Mouse (Mus musculus) kidney, adult 2 months (tissue): ENCODE measurements at regions not wholly inside any gene's neighbourhood (a gene's known extent, or its start where the extent isn't known, plus 50 kb on each side); places are given as distances from the start of the nearest gene placed in this dataset.
A peak's percentile ranks its signal among the peaks of the same experiment; 100 is the strongest.

Source experiments
- DNase-seq: peaks from one replicate; pipeline ENCODE4 v3.0.0; 2021
- H3K27ac ChIP-seq: fragments of 200-500 bp; 2 replicates; pipeline ENCODE4 v1.5.1; 2012; ENCODE audit warnings: low read depth, low read length, control low read depth, inconsistent platforms; ENCODE audit not compliant: insufficient read depth
- H3K27me3 ChIP-seq: fragments of 200-500 bp; replicated peaks from 2 replicates; pipeline ENCODE4 v1.6.1; 2012; ENCODE audit warnings: mild to moderate bottlenecking, moderate library complexity, low read length, inconsistent platforms; ENCODE audit not compliant: control insufficient read depth, insufficient read depth
- H3K36me3 ChIP-seq: fragments of 200-500 bp; 2 replicates; pipeline ENCODE4 v1.6.1; 2012; ENCODE audit warnings: mild to moderate bottlenecking, moderate library complexity, low read length, inconsistent platforms; ENCODE audit not compliant: control insufficient read depth, insufficient read depth
- H3K4me1 ChIP-seq: fragments of 200-500 bp; 2 replicates; pipeline ENCODE4 v1.6.1; 2011; ENCODE audit warnings: low read length; ENCODE audit not compliant: control insufficient read depth, insufficient read depth
- H3K4me3 ChIP-seq: fragments of 200-500 bp; 2 replicates; pipeline ENCODE4 v1.5.1; 2011; ENCODE audit warnings: mild to moderate bottlenecking, low read depth, low read length, control low read depth; ENCODE audit not compliant: insufficient read depth
- CTCF ChIP-seq: fragments of 200-500 bp; conservative IDR thresholded peaks from 2 replicates; pipeline ENCODE4 v1.5.1; 2011; ENCODE audit warnings: low read depth, mild to moderate bottlenecking, control low read depth, low read length, moderate library complexity, mixed read lengths; ENCODE audit not compliant: insufficient read depth, insufficient read length
- POLR2A ChIP-seq: fragments of 200-500 bp; IDR thresholded peaks from one replicate; pipeline ENCODE4 v1.6.1; 2011; ENCODE audit warnings: low read depth, low read length, control low read depth
- WGBS: fragments of 180-500 bp; shearing (Covaris S2); methylation state at CpG from one replicate; pipeline ENCODE4 v1.1.7; 2018; 5-methylcytosine and 5-hydroxymethylcytosine counted together

DNA sequence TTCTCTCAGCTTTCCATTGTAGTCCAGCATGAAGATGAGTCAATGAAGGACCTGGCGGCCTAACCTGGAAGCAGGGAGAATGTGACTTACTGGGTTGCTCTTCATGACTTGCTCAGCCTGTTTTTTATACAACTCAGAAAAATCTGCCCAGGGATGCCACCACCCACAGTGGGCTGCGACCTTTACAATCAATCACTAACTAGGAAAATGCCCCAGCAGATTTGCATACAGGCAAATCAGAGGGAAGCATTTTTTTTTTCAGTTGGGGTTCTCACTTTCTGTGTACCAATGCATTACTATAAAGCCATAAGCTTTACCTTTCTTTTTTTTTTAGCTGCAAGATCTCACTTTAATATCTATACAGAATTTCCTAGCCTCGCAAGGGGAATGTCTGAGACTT lies 244.5 kb downstream of the Map2k4 start:
- no peak for TF ChIP-seq CTCF
- TF ChIP-seq POLR2A = no peak
- no peak overlapping the region for H3K27ac ChIP-seq
- DNase-seq = peak; percentile 54

DNA sequence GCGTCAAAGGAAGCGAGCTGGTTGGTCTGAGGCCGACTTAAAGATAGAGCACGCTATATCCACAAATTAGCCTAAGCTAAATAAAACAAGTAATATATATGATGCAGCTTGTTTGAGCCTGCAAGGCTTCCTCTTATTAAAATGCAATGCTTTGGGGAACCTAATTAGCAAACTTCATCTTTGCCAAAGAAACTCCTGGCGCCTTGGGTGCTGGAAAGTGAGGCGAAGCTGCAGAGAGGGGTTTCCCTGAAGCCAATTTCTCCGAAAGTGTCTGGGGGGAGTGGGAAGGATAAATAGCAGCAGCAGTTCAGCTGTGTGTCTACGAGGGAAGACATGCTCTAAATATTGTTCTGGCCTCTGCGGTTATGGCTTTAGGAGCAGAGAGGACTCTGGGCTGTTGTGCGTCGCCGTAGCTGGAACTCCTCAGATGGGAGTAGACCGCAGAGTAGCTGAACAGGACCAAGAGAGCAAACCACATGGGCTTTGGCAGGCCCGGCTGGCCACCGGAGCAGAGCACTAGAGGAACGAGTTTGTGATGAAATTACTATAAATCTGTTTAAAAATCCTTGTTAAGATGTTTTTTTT lies 251.0 kb downstream of the Map2k4 start:
- Histone ChIP-seq H3K27ac (no peak overlapping the region), H3K4me3 (no peak overlapping the region), H3K4me1 (no peaks in the 10 kb centered on the region), H3K27me3 (no peaks in the 10 kb centered on the region), H3K36me3 (no peaks in the 10 kb centered on the region)
- no peak for TF ChIP-seq CTCF
- TF ChIP-seq POLR2A = no peak
- DNase-seq = no peak
- WGBS = 82% methylated on average over 16 of the region's 16 CpGs

More for the DNA sequence above, 244.5 kb downstream of the Map2k4 start:
- Histone ChIP-seq H3K27me3 (no peaks in the 10 kb centered on the region), H3K4me1 (peaks cover 5% of the 10 kb centered on the region), H3K4me3 (no peak overlapping the region), H3K36me3 (no peaks in the 10 kb centered on the region)
- WGBS = 48% methylated on average over 3 of the region's 3 CpGs

DNA sequence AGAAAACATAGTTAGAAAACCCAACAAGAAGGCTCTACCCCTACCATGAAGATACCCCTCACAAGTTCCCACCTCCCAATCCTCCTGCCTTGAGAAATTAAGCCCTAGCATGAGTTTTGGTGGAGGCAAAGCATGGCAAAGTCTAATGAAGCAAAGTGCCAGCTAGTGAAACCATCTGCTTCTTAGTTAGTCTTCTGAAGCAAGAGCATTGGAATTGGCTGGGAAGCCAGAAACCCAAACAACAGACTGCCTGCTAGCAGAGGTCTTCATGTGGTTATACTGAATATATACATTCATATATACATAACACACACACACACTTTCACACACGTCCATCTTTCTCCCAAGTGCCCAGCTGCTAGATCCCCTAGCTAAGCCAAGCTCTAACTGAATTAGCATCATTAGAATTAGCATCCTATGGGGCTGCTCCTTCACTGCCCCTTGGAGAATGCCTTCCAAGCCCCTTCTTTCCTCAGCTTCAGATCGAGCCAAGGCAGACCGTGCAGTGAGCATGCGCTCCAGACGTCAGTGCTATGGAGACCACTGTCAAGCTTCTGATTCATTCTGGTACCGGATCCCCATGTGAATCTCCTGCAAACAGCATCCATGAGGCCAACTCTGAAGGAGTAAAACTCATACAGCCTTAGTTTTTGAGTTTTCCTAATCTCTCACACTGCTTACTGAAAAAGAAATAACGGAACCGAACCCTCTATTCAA lies 252.2 kb downstream of the Map2k4 start:
- no peaks in the 10 kb centered on the region for H3K27me3 ChIP-seq
- WGBS = 93% methylated on average over 8 of the region's 8 CpGs
- no peaks in the 10 kb centered on the region for H3K36me3 ChIP-seq
- DNase-seq = no peak
- no peak overlapping the region for H3K27ac ChIP-seq
- no peak for TF ChIP-seq CTCF
- no peak for TF ChIP-seq POLR2A
- H3K4me1 ChIP-seq = no peaks in the 10 kb centered on the region
- H3K4me3 ChIP-seq = no peak overlapping the region

DNA sequence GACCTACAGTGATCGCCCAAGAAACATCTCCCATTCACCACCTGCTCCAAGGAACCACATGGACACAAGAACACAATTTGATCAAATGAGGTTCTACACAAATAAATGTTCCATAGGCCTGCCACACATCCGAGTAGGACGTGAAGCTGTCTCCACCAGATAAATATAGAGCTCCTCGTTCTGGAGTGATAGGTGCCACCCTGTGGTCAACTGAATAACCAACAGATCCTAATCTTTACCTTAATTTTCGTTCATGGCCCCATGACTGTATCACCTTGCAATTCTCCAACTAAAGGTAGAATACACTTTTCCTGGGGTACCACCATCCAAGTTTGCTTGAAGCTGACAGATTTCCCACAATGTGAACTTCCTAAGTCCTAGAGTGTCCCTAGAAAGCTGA lies 257.4 kb downstream of the Map2k4 start:
- Histone ChIP-seq H3K4me1 (no peaks in the 10 kb centered on the region), H3K36me3 (no peaks in the 10 kb centered on the region), H3K4me3 (no peak overlapping the region), H3K27ac (no peak overlapping the region), H3K27me3 (no peaks in the 10 kb centered on the region)
- 60% methylated on average over 5 of the region's 5 CpGs for WGBS
- DNase-seq = peak; percentile 4
- TF ChIP-seq POLR2A (no peak), CTCF (no peak)

DNA sequence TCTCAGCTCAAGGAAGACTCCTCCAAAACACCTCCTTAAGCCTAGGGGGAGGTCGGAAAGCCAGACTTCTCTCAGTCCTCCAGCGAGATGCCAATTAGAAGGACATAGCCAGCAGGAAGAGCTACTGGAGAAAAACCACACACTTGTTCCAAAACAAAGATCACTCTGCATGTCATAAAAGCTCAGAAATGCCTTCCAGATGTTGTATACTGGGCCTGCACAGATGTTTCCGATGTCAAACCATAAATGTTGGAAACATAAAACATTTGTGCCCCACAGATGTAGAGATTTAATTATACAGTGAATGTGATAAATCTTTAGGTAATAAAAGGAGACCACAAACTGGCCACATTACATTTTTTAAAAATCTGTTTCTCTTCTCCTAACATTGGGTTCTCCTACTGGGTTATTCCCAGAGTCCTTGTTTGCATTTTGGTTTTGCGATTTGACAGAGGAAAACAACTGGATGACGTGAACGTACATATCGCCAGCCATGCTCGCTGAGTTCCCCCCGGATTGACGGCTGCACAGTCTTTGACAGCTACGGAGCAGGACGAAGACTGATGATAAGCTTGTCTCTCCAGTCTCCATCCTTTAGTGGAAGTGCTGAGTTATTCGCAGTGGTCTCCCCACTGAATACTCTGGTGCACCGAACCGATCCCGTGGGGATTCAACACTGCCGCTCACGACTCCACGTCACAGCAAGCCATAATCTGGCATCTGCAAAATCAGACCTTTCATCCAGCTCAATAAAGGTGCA lies 235.5 kb upstream of the Myocd start:
- H3K36me3 ChIP-seq = no peaks in the 10 kb centered on the region
- 80% methylated on average over 19 of the region's 19 CpGs for WGBS

DNA sequence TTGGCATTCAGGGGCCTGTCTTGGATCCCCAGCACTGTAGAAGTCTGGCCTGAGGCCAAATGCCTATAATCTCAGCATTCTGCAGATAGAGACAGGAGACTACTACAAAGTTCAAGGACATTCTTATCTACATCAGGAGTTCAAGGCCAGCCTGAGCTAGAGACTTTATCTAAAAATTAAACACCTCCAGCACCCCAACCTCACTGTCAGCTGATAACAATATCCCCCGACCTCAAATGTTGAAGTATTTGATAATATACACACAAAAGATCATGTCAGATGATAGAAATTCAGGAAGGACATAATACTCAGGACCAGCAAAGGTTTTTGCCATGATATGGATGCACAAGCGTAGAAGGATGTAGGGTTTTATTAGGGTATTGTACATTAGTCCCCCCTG lies 228.2 kb upstream of the Myocd start:
- H3K4me3 ChIP-seq = no peak overlapping the region
- H3K4me1 ChIP-seq = no peaks in the 10 kb centered on the region
- H3K27me3 ChIP-seq = no peaks in the 10 kb centered on the region
- TF ChIP-seq POLR2A (no peak), CTCF (no peak)
- no peaks in the 10 kb centered on the region for H3K36me3 ChIP-seq
- H3K27ac ChIP-seq = no peak overlapping the region
- DNase-seq = no peak
- 75% methylated on average over 2 of the region's 2 CpGs for WGBS

More for the DNA sequence above, 235.5 kb upstream of the Myocd start:
- no peak overlapping the region for H3K4me3 ChIP-seq
- TF ChIP-seq CTCF = no peak
- TF ChIP-seq POLR2A = no peak
- H3K27me3 ChIP-seq = no peaks in the 10 kb centered on the region
- H3K27ac ChIP-seq = no peak overlapping the region
- no peaks in the 10 kb centered on the region for H3K4me1 ChIP-seq
- no peak for DNase-seq

DNA sequence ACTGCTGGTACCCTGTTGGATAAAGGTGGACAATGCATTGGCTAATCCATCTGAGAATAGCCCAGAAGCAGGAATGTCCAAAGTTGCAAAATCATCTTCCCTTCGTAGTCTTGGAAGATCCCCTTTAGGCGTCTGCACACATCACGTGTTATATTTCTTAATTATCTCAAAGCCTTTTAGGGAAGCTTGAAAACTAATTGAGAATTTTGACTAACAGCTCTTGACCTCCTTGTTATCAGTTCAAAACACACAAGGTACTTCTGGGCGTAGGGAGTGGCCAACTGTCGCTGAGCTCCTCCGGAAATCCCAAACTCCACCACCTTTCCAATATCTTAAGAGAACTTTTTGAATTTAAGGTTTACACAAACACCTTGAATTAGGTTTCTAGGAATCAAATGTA lies 227.6 kb upstream of the Myocd start:
- Histone ChIP-seq H3K27me3 (no peaks in the 10 kb centered on the region), H3K36me3 (no peaks in the 10 kb centered on the region), H3K4me3 (no peak overlapping the region), H3K27ac (no peak overlapping the region), H3K4me1 (no peaks in the 10 kb centered on the region)
- WGBS = 94% methylated on average over 6 of the region's 6 CpGs
- DNase-seq = no peak
- TF ChIP-seq POLR2A (no peak), CTCF (no peak)
